Mouse (Mus musculus) hindbrain, postnatal 0 days (tissue): ENCODE data around the gene Col15a1. TPM values are rescaled to one million over a fixed set of nuclear protein-coding genes. Genes with fewer than 3 reads are reported as not detected.

Experiments
- ATAC-seq: fragments of 200-750 bp; cut with Nextera tagmentation; 2 replicates; pipeline ENCODE4 v1.8.0; 2017; ENCODE audit warnings: mild to moderate bottlenecking, moderate TSS enrichment, moderate library complexity
- DNase-seq: peaks from one replicate; pipeline ENCODE4 v3.0.0-alpha.2; 2015; ENCODE audit warnings: low spot score
- H3K27ac ChIP-seq: fragments of 300-500 bp; sonication (generic); 2 replicates; pipeline ENCODE4 v1.5.1; 2014; ENCODE audit warnings: mild to moderate bottlenecking
- H3K27me3 ChIP-seq: fragments of 300-500 bp; sonication (generic); 2 replicates; pipeline ENCODE4 v1.6.1; 2014; ENCODE audit warnings: low read length, mixed read lengths; ENCODE audit not compliant: insufficient read depth
- H3K36me3 ChIP-seq: fragments of 300-500 bp; sonication (generic); 2 replicates; pipeline ENCODE4 v1.6.1; 2014; ENCODE audit warnings: low read length, mixed read lengths; ENCODE audit not compliant: insufficient read depth
- H3K4me1 ChIP-seq: fragments of 300-500 bp; sonication (generic); 2 replicates; pipeline ENCODE4 v1.6.1; 2014; ENCODE audit warnings: antibody characterized with exemption, low read length, mixed read lengths; ENCODE audit not compliant: insufficient read depth
- H3K4me2 ChIP-seq: fragments of 300-500 bp; sonication (generic); 2 replicates; pipeline ENCODE4 v1.6.1; 2014; ENCODE audit warnings: low read depth, mild to moderate bottlenecking, low read length, moderate library complexity, mixed read lengths
- H3K4me3 ChIP-seq: fragments of 300-500 bp; sonication (generic); 2 replicates; pipeline ENCODE4 v1.5.1; 2014; ENCODE audit warnings: low read length
- H3K9ac ChIP-seq: fragments of 300-500 bp; sonication (generic); replicated peaks from 2 replicates; pipeline ENCODE4 v1.6.1; 2014; ENCODE audit warnings: mild to moderate bottlenecking, low read length, moderate library complexity, mixed read lengths
- H3K9me3 ChIP-seq: fragments of 300-500 bp; sonication (generic); 2 replicates; pipeline ENCODE4 v1.6.1; 2016; ENCODE audit warnings: low read length, mixed read lengths
- CTCF ChIP-seq: IDR thresholded peaks from 2 replicates; pipeline ENCODE4 v1.5.1; 2016; ENCODE audit warnings: antibody characterized with exemption, control low read depth, low read depth
- WGBS: fragments of 180-500 bp; shearing (Covaris S2); extraction: QIAGEN DNeasy Blood & Tissue Kit; methylation state at CpG from one replicate; pipeline ENCODE4 v1.1.7; 2014; 5-methylcytosine and 5-hydroxymethylcytosine counted together
- polyA plus RNA-seq: library from polyadenylated mRNA; unstranded; fragments of >200 nt; fragmentation: Nextera tagmentation; extraction: Ambion mirVana; gene quantifications from 2 replicates; pipeline ENCODE4 v1.2.1, GENCODE M21; 2015
- total RNA-seq: library from RNA; depleted of rRNA; stranded (reverse); fragments of >200 nt; gene quantifications from 2 replicates; pipeline ENCODE4 v1.2.3, GENCODE M21; 2014

The Col15a1 gene
- total and polyA plus RNA-seq, 2 experiments from 2014 or later: 3.7 to 13.7 TPM

- H3K9me3 ChIP-seq: 0 out of 2 replicates have a peak, but pooled peaks cover 2% of the 10 kb centered on the region
Measured at GRCm38 (mm10) chr4:47295547-47295946, 87.6 kb downstream of the Col15a1 start.

GRCm38 (mm10) chr4:47300701-47301100 lies 92.7 kb downstream of the Col15a1 start:
- Histone ChIP-seq H3K36me3 (no peaks in the 10 kb centered on the region), H3K4me3 (no peak overlapping the region), H3K27me3 (no peaks in the 10 kb centered on the region), H3K4me2 (no peak overlapping the region), H3K9me3 (0 out of 2 replicates have a peak, but pooled peaks cover 2% of the 10 kb centered on the region), H3K9ac (no peak overlapping the region), H3K4me1 (no peaks in the 10 kb centered on the region), H3K27ac (no peak overlapping the region)
- no peak for TF ChIP-seq CTCF
- ATAC-seq: no peak
- no peak for DNase-seq
- WGBS: 86% methylated on average over 2 of the region's 2 CpGs

More at GRCm38 (mm10) chr4:47295547-47295946, 87.6 kb downstream of the Col15a1 start:
- Histone ChIP-seq H3K27ac (no peak overlapping the region), H3K27me3 (no peaks in the 10 kb centered on the region), H3K9ac (no peak overlapping the region), H3K4me1 (no peaks in the 10 kb centered on the region), H3K4me2 (no peak overlapping the region), H3K4me3 (no peak overlapping the region), H3K36me3 (no peaks in the 10 kb centered on the region)
- WGBS: 50% methylated on average over 3 of the region's 3 CpGs
- no peak for ATAC-seq
- no peak for TF ChIP-seq CTCF
- DNase-seq: peak; percentile 40

- TF ChIP-seq CTCF: no peak
- no peak for DNase-seq
Measured at GRCm38 (mm10) chr4:47302610-47303009, 94.6 kb downstream of the Col15a1 start.

GRCm38 (mm10) chr4:47303340-47303998 lies 95.5 kb downstream of the Col15a1 start:
- Histone ChIP-seq H3K4me3 (no peak overlapping the region), H3K27ac (no peak overlapping the region), H3K9ac (no peak overlapping the region), H3K4me1 (no peaks in the 10 kb centered on the region), H3K9me3 (0 out of 2 replicates have a peak, but pooled peaks cover 2% of the 10 kb centered on the region), H3K27me3 (no peaks in the 10 kb centered on the region), H3K4me2 (no peak overlapping the region), H3K36me3 (no peaks in the 10 kb centered on the region)
- DNase-seq (no peak), ATAC-seq (no peak)
- WGBS: 77% methylated on average over 5 of the region's 5 CpGs
- no peak for TF ChIP-seq CTCF

More at GRCm38 (mm10) chr4:47302610-47303009, 94.6 kb downstream of the Col15a1 start:
- H3K27ac ChIP-seq: no peak overlapping the region
- H3K9me3 ChIP-seq: 0 out of 2 replicates have a peak, but pooled peaks cover 2% of the 10 kb centered on the region
- no peaks in the 10 kb centered on the region for H3K36me3 ChIP-seq
- no peak overlapping the region for H3K4me3 ChIP-seq
- ATAC-seq: no peak
- H3K27me3 ChIP-seq: no peaks in the 10 kb centered on the region
- H3K9ac ChIP-seq: no peak overlapping the region
- WGBS: 93% methylated on average over 7 of the region's 7 CpGs
- H3K4me2 ChIP-seq: no peak overlapping the region
- H3K4me1 ChIP-seq: no peaks in the 10 kb centered on the region

- Histone ChIP-seq H3K9me3 (no peaks in the 10 kb centered on the region), H3K9ac (no peak overlapping the region), H3K4me1 (no peaks in the 10 kb centered on the region), H3K4me2 (no peak overlapping the region), H3K27me3 (no peaks in the 10 kb centered on the region), H3K36me3 (no peaks in the 10 kb centered on the region), H3K4me3 (no peak overlapping the region), H3K27ac (no peak overlapping the region)
- ATAC-seq: no peak
- no peak for TF ChIP-seq CTCF
- 91% methylated on average over 12 of the region's 12 CpGs for WGBS
- no peak for DNase-seq
Measured at GRCm38 (mm10) chr4:47309886-47310625, 102.1 kb downstream of the Col15a1 start.

GRCm38 (mm10) chr4:47310812-47311211 lies 102.9 kb downstream of the Col15a1 start:
- H3K27me3 ChIP-seq: no peaks in the 10 kb centered on the region
- ATAC-seq (no peak), DNase-seq (no peak)
- no peak overlapping the region for H3K4me3 ChIP-seq
- no peaks in the 10 kb centered on the region for H3K9me3 ChIP-seq
- H3K9ac ChIP-seq: no peak overlapping the region
- H3K4me1 ChIP-seq: no peaks in the 10 kb centered on the region
- no peaks in the 10 kb centered on the region for H3K36me3 ChIP-seq
- no peak overlapping the region for H3K4me2 ChIP-seq
- TF ChIP-seq CTCF: no peak
- no peak overlapping the region for H3K27ac ChIP-seq
- 64% methylated on average over 6 of the region's 6 CpGs for WGBS

GRCm38 (mm10) chr4:47311467-47311866 lies 103.5 kb downstream of the Col15a1 start:
- H3K36me3 ChIP-seq: no peaks in the 10 kb centered on the region
- H3K4me3 ChIP-seq: no peak overlapping the region
- H3K9me3 ChIP-seq: no peaks in the 10 kb centered on the region
- H3K9ac ChIP-seq: no peak overlapping the region
- H3K27ac ChIP-seq: no peak overlapping the region
- DNase-seq (no peak), ATAC-seq (no peak)
- WGBS: 95% methylated on average over 6 of the region's 6 CpGs
- no peaks in the 10 kb centered on the region for H3K27me3 ChIP-seq
- no peaks in the 10 kb centered on the region for H3K4me1 ChIP-seq
- H3K4me2 ChIP-seq: no peak overlapping the region
- no peak for TF ChIP-seq CTCF
